Mouse (Mus musculus): ENCODE results near the gene Ctsq. TPM values are rescaled to one million over a fixed set of nuclear protein-coding genes. Genes with fewer than 3 reads are reported as not detected.

Gene Ctsq
- polyA plus RNA-seq (2012; rRNA removed) (not detected in 2 replicates), polyA plus RNA-seq (2014; fragmentation: Nextera tagmentation; extraction: Ambion mirVana) (not detected in 2 replicates)

DNA sequence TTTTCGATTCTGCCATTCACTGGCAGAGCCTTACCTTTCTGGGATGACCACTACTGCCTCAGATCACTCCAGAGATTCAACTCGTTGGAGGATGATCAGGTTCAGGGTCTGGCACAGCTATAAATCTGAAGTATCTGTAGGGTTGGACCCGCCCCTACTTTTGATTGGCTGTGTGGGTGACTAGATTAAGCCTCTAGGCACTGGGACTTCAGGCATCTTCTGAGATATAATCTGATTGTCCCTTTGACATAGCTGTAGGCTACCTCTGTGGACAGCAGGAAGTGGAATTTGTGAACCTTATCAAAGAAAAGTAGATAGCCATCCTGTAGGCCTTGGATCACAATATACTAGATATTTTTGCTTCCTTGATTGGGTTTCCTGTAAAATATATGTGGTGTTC, at the start of gene Ctsq:
Gene Ctsq, minus strand, starts transcription at position 101 of the 400 bp plus-strand sequence.
- DNase-seq (ENCODE audit: low read depth in 3 of 3, low spot score in 3 of 3) = no peak
- H3K4me3 ChIP-seq (ENCODE audit: insufficient read depth in 1 of 2, low read depth in 2 of 2, low read length in 2 of 2) = no peak within 1 kb of the TSS
- 37% methylated on average over 3 of the region's 3 CpGs for WGBS (ENCODE audit: insufficient replicate concordance)

GRCm38 (mm10) chr13:61022785-61023184, 17.6 kb downstream of the Ctsq start:
- no peak for ATAC-seq (ENCODE audit: insufficient read depth)
- WGBS (ENCODE audit: insufficient replicate concordance) = 35% methylated on average over 3 of the region's 3 CpGs
- H3K4me3 ChIP-seq (ENCODE audit: insufficient read depth in 1 of 2, low read depth in 2 of 2, low read length in 2 of 2) = no peak overlapping the region
- H3K4me2 ChIP-seq (ENCODE audit: low read depth) = no peak overlapping the region
- DNase-seq (ENCODE audit: low read depth in 3 of 3, low spot score in 3 of 3) = no peak
- H3K4me1 ChIP-seq (replicated peaks; ENCODE audit: control insufficient read depth in 2 of 2, insufficient read depth in 2 of 2, low read length in 1 of 2) = no peaks in the 10 kb centered on the region
- no peak overlapping the region for H3K27ac ChIP-seq
- H3K36me3 ChIP-seq (replicated peaks; ENCODE audit: control insufficient read depth, insufficient read depth, low read depth) = no peaks in the 10 kb centered on the region
- no peak overlapping the region for H3K9ac ChIP-seq (replicated peaks)
- no peaks in the 10 kb centered on the region for H3K27me3 ChIP-seq (ENCODE audit: control insufficient read depth, insufficient read depth, low read length)
- H3K9me3 ChIP-seq (ENCODE audit: control insufficient read depth, low read length) = no peaks in the 10 kb centered on the region
- TF ChIP-seq EP300 (IDR thresholded peaks at IDR 0.05; ENCODE audit: low read depth) (no peak), CTCF (IDR thresholded peaks at IDR 0.05; ENCODE audit: low read depth) (no peak)

More for the DNA sequence above, at the start of gene Ctsq:
- ATAC-seq (ENCODE audit: insufficient read depth) = no peak
- Histone ChIP-seq H3K9ac (replicated peaks) (no peak within 1 kb of the TSS), H3K4me2 (ENCODE audit: low read depth) (no peak within 1 kb of the TSS), H3K4me1 (replicated peaks; ENCODE audit: control insufficient read depth in 2 of 2, insufficient read depth in 2 of 2, low read length in 1 of 2) (no peaks in the 10 kb centered on the region), H3K27me3 (ENCODE audit: control insufficient read depth, insufficient read depth, low read length) (no peaks in the 10 kb centered on the region), H3K27ac (no peak within 1 kb of the TSS), H3K36me3 (replicated peaks; ENCODE audit: control insufficient read depth, insufficient read depth, low read depth) (no peaks in the 10 kb centered on the region), H3K9me3 (ENCODE audit: control insufficient read depth, low read length) (no peaks in the 10 kb centered on the region)
- TF ChIP-seq CTCF (IDR thresholded peaks at IDR 0.05; ENCODE audit: low read depth) (no peak), EP300 (IDR thresholded peaks at IDR 0.05; ENCODE audit: low read depth) (no peak)

GRCm38 (mm10) chr13:61021844-61022243, 18.6 kb downstream of the Ctsq start:
- WGBS (ENCODE audit: insufficient replicate concordance) = 76% methylated on average over 5 of the region's 6 CpGs
- no peak overlapping the region for H3K4me2 ChIP-seq (ENCODE audit: low read depth)
- H3K36me3 ChIP-seq (replicated peaks; ENCODE audit: control insufficient read depth, insufficient read depth, low read depth) = no peaks in the 10 kb centered on the region
- DNase-seq (ENCODE audit: low read depth in 3 of 3, low spot score in 3 of 3) (no peak), ATAC-seq (ENCODE audit: insufficient read depth) (no peak)
- H3K27me3 ChIP-seq (ENCODE audit: control insufficient read depth, insufficient read depth, low read length) = no peaks in the 10 kb centered on the region
- no peak overlapping the region for H3K27ac ChIP-seq
- H3K9ac ChIP-seq (replicated peaks) = no peak overlapping the region
- H3K9me3 ChIP-seq (ENCODE audit: control insufficient read depth, low read length) = no peaks in the 10 kb centered on the region
- H3K4me1 ChIP-seq (replicated peaks; ENCODE audit: control insufficient read depth in 2 of 2, insufficient read depth in 2 of 2, low read length in 1 of 2) = no peaks in the 10 kb centered on the region
- no peak for TF ChIP-seq CTCF (IDR thresholded peaks at IDR 0.05; ENCODE audit: low read depth)
- TF ChIP-seq EP300 (IDR thresholded peaks at IDR 0.05; ENCODE audit: low read depth) = no peak
- H3K4me3 ChIP-seq (ENCODE audit: insufficient read depth in 1 of 2, low read depth in 2 of 2, low read length in 2 of 2) = no peak overlapping the region

GRCm38 (mm10) chr13:61010171-61010570, 30.3 kb downstream of the Ctsq start:
- Histone ChIP-seq H3K27ac (no peak overlapping the region), H3K9me3 (ENCODE audit: control insufficient read depth, low read length) (no peaks in the 10 kb centered on the region), H3K4me2 (ENCODE audit: low read depth) (no peak overlapping the region), H3K36me3 (replicated peaks; ENCODE audit: control insufficient read depth, insufficient read depth, low read depth) (no peaks in the 10 kb centered on the region), H3K4me1 (replicated peaks; ENCODE audit: control insufficient read depth in 2 of 2, insufficient read depth in 2 of 2, low read length in 1 of 2) (no peaks in the 10 kb centered on the region), H3K9ac (replicated peaks) (no peak overlapping the region), H3K27me3 (ENCODE audit: control insufficient read depth, insufficient read depth, low read length) (no peaks in the 10 kb centered on the region), H3K4me3 (ENCODE audit: insufficient read depth in 1 of 2, low read depth in 2 of 2, low read length in 2 of 2) (no peak overlapping the region)
- DNase-seq (ENCODE audit: low read depth in 3 of 3, low spot score in 3 of 3) (no peak), ATAC-seq (ENCODE audit: insufficient read depth) (no peak)
- WGBS (ENCODE audit: insufficient replicate concordance) = 27% methylated on average over 4 of the region's 4 CpGs
- TF ChIP-seq CTCF (IDR thresholded peaks at IDR 0.05; ENCODE audit: low read depth) = no peak
- no peak for TF ChIP-seq EP300 (IDR thresholded peaks at IDR 0.05; ENCODE audit: low read depth)

DNA sequence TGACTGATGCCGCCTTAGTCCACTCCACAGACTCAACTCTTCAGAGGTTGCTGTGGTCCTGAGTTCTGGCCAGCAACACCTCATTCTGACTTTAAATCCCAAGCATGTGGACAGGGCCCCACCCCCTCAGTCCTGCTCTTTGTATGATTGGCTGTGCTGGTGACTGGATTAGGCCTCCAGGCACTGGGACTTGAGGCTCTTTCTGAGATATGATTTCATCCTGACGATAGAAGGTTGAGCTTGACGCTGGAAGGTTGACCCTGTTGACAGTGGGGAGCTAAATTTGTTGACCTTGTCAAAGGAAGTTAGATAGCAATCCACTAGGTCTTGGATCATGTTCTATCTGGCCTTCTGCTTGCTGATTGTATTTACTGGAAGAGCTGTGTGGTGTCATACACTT, 34.6 kb downstream of the Ctsq start, which contains the start of gene Ctsj:
Gene Ctsj, minus strand, starts transcription at position 101 of the 400 bp plus-strand sequence.
- no peaks in the 10 kb centered on the region for H3K36me3 ChIP-seq (replicated peaks; ENCODE audit: control insufficient read depth, insufficient read depth, low read depth)
- H3K27me3 ChIP-seq (ENCODE audit: control insufficient read depth, insufficient read depth, low read length) = no peaks in the 10 kb centered on the region
- no peaks in the 10 kb centered on the region for H3K9me3 ChIP-seq (ENCODE audit: control insufficient read depth, low read length)
- WGBS (ENCODE audit: insufficient replicate concordance) = 39% methylated on average over 3 of the region's 3 CpGs
- H3K9ac ChIP-seq (replicated peaks) = no peak within 1 kb of the TSS
- DNase-seq (ENCODE audit: low read depth in 3 of 3, low spot score in 3 of 3) = no peak
- TF ChIP-seq EP300 (IDR thresholded peaks at IDR 0.05; ENCODE audit: low read depth) (no peak), CTCF (IDR thresholded peaks at IDR 0.05; ENCODE audit: low read depth) (no peak)
- no peaks in the 10 kb centered on the region for H3K4me1 ChIP-seq (replicated peaks; ENCODE audit: control insufficient read depth in 2 of 2, insufficient read depth in 2 of 2, low read length in 1 of 2)
- ATAC-seq (ENCODE audit: insufficient read depth) = no peak
- H3K4me2 ChIP-seq (ENCODE audit: low read depth) = no peak within 1 kb of the TSS
- H3K4me3 ChIP-seq (ENCODE audit: insufficient read depth in 1 of 2, low read depth in 2 of 2, low read length in 2 of 2) = no peak within 1 kb of the TSS
- no peak within 1 kb of the TSS for H3K27ac ChIP-seq

Measured in liver, embryonic 14.5 days (tissue).